Mouse (Mus musculus): ENCODE results near the gene St6gal1. TPM values are rescaled to one million over a fixed set of nuclear protein-coding genes. Genes with fewer than 3 reads are reported as not detected.

St6gal1 gene
- polyA plus RNA-seq, 1 experiment from 2014 or later: 30.6 TPM

DNA sequence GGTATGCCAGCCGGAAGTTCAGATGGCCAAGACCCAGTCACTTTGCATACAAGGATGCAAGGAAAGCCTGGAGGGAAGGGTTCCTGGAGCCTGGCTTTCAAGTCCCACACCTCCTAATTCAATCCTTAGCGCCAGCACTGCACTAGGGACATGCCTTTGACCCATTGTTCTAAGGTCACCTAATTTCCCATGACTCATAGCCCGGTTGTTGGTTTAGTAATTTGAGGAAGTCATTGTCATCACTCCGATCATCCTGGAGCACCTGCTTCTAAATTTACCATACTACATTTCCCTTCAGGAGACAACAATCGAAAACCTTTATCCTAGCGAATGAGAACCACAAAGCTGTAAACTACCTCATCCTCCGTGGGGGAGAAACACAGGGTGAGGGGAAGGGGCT lies 10.2 kb upstream of the St6gal1 start:
- no peaks in the 10 kb centered on the region for H3K27me3 ChIP-seq (ENCODE audit: control insufficient read depth, insufficient read depth, low read length)
- no peak overlapping the region for H3K9ac ChIP-seq (replicated peaks; ENCODE audit: low read length)
- WGBS: 88% methylated on average over 7 of the region's 7 CpGs
- H3K36me3 ChIP-seq (ENCODE audit: control insufficient read depth, insufficient read depth, low read length): no peaks in the 10 kb centered on the region
- no peaks in the 10 kb centered on the region for H3K4me1 ChIP-seq (ENCODE audit: control insufficient read depth, insufficient read depth, low read length)
- H3K4me3 ChIP-seq (replicated peaks; ENCODE audit: low read depth, low read length): no peak overlapping the region
- no peak for ATAC-seq (ENCODE audit: low FRiP score, low TSS enrichment)
- no peaks in the 10 kb centered on the region for H3K9me3 ChIP-seq (ENCODE audit: control insufficient read depth, low read length)
- DNase-seq: no peak
- H3K4me2 ChIP-seq (ENCODE audit: low read length): no peak overlapping the region
- H3K27ac ChIP-seq (replicated peaks; ENCODE audit: low read depth, low read length): no peak overlapping the region

DNA sequence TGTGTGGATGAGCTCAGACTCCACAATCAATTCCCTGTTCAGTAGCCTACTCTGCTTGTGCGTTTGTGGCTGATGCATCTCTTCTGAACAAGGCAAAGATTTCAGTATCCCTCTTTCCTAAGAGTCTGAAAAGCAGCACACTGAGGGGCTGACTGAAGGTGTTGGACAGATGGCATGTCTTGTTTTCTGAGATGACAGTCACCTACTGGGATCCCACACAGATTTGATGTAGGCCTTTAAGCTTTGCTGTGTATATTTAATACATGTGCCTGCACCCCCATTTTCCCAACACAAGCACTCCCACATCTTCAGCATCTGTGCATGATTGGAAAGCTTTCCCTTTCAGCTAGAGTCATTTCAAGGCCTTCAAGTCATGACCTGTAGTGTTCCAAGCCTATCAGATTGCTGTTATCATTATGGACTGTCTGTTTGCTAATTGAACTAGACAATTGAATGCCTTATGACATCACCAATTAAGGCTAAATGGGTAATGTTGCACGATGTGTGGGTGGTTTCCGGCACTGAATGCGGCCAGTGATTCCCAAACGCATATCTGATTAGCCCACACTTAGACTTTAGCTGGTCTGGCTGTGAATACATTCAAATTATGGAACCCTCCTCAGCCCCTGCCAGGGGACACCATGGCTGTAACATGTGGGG lies 9.2 kb upstream of the St6gal1 start:
- Histone ChIP-seq H3K27ac (replicated peaks; ENCODE audit: low read depth, low read length) (no peak overlapping the region), H3K9me3 (ENCODE audit: control insufficient read depth, low read length) (no peaks in the 10 kb centered on the region), H3K4me3 (replicated peaks; ENCODE audit: low read depth, low read length) (no peak overlapping the region), H3K4me1 (ENCODE audit: control insufficient read depth, insufficient read depth, low read length) (no peaks in the 10 kb centered on the region), H3K27me3 (ENCODE audit: control insufficient read depth, insufficient read depth, low read length) (no peaks in the 10 kb centered on the region), H3K4me2 (ENCODE audit: low read length) (no peak overlapping the region), H3K9ac (replicated peaks; ENCODE audit: low read length) (no peak overlapping the region), H3K36me3 (ENCODE audit: control insufficient read depth, insufficient read depth, low read length) (no peaks in the 10 kb centered on the region)
- WGBS: 84% methylated on average over 5 of the region's 5 CpGs
- DNase-seq: no peak
- no peak for ATAC-seq (ENCODE audit: low FRiP score, low TSS enrichment)

DNA sequence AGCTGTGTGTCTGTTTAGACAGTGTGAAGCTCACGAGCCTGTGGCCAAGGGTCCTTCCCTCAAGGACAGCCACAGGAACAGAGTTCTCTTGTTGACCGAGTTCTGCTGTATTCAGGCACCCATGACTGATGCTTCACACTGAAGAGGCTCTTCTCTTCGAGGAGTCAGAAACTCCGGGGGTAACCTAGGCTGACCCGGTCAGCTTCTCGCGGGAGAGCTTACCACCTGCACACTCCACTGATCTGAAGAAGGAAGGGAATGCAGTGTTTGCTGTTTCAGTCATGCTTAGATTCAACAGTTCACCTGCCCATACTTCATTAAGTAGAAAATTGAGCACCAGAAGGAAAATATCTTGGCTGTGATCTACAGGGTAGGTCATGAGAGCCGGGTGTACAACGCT lies 8.2 kb upstream of the St6gal1 start:
- no peaks in the 10 kb centered on the region for H3K36me3 ChIP-seq (ENCODE audit: control insufficient read depth, insufficient read depth, low read length)
- H3K9me3 ChIP-seq (ENCODE audit: control insufficient read depth, low read length): no peaks in the 10 kb centered on the region
- no peak overlapping the region for H3K9ac ChIP-seq (replicated peaks; ENCODE audit: low read length)
- H3K4me1 ChIP-seq (ENCODE audit: control insufficient read depth, insufficient read depth, low read length): no peaks in the 10 kb centered on the region
- ATAC-seq (ENCODE audit: low FRiP score, low TSS enrichment) (no peak), DNase-seq (no peak)
- H3K4me2 ChIP-seq (ENCODE audit: low read length): no peak overlapping the region
- H3K4me3 ChIP-seq (replicated peaks; ENCODE audit: low read depth, low read length): no peak overlapping the region
- WGBS: 78% methylated on average over 9 of the region's 9 CpGs
- H3K27ac ChIP-seq (replicated peaks; ENCODE audit: low read depth, low read length): no peak overlapping the region
- no peaks in the 10 kb centered on the region for H3K27me3 ChIP-seq (ENCODE audit: control insufficient read depth, insufficient read depth, low read length)

DNA sequence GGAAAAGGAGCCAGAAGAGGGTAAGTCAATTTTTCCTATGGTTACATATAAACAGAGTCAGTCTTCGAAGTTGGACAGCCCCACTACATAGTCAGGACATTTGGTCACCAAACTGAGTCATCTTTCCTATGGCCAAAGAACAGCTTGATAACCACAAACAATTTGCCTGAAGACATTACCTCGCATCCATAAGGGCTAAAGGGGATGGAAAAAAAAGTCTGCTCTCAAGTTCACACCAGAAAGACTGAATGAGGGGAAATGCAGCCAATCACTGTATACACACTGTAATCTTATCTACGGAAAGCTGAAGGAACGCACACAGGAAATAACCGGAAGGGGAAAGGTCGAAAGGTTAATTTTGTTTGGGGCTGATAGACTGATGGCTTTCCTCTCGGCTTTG lies 6.2 kb upstream of the St6gal1 start:
- H3K36me3 ChIP-seq (ENCODE audit: control insufficient read depth, insufficient read depth, low read length): no peaks in the 10 kb centered on the region
- no peak overlapping the region for H3K4me3 ChIP-seq (replicated peaks; ENCODE audit: low read depth, low read length)
- no peaks in the 10 kb centered on the region for H3K27me3 ChIP-seq (ENCODE audit: control insufficient read depth, insufficient read depth, low read length)
- no peak for ATAC-seq (ENCODE audit: low FRiP score, low TSS enrichment)
- no peaks in the 10 kb centered on the region for H3K9me3 ChIP-seq (ENCODE audit: control insufficient read depth, low read length)
- H3K27ac ChIP-seq (replicated peaks; ENCODE audit: low read depth, low read length): no peak overlapping the region
- H3K4me2 ChIP-seq (ENCODE audit: low read length): no peak overlapping the region
- H3K9ac ChIP-seq (replicated peaks; ENCODE audit: low read length): no peak overlapping the region
- no peaks in the 10 kb centered on the region for H3K4me1 ChIP-seq (ENCODE audit: control insufficient read depth, insufficient read depth, low read length)
- 83% methylated on average over 7 of the region's 7 CpGs for WGBS
- no peak for DNase-seq

DNA sequence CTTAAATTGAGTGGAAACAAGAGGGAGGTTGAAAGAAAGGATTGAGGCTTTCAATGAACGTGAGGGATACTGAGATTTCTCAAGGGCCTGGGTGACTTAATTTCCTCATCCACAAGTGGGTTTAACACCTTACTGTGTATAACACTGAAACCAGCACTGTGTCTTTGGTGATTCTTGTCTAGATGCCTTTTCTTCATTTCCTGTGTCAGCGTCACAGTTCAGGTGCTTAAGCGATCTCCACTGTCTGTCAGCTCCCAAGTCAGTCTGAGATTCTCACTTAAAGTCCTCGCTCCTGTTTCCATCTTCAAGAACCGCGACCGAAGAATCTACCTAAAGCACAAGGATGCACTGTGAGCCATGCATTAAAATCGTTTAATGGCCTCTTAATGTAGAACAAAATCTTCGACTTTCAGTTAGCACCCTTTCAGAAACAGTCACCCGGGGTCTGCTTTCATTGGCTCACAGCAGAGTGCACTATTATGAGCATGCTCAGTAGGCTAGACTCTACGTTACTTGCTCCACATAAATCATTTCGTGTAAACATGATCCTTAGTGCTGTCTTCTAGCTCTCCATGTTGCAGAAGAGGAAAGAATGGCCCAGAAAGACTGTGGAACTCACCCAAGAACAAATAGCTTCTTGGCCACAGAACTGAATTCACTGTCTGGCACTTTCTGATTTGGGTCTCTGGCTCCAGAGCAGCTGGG lies 1.2 kb upstream of the St6gal1 start:
- H3K9ac ChIP-seq (replicated peaks; ENCODE audit: low read length): no peak overlapping the region

DNA sequence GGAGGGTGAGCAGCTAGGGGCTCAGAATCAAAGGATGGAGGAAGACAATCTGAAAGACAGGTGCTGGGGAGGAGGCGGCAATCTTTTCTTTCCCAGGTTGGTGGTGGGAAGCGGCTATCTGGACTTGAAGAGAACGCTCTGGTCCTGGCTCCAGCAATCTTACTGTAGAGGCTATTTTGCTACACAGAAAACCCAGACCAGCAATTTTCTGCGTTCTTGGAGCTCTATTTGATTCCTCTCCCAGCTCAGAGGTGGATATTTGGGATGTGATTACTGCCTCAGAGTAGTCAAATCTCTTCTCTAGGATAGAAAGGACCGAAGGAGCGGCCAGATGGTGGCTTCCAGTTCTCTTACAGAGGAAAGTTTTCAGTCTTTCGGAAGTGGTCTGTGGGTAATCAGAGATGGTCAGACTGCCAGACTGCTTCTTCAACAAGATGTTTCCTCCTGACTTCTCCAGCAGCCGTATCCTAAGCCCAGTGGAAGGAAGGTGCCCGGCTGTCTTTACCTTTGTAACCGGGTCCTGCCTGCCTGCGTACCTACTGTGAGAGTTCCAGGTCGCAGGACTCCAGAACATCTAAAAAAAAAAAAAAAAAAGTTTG lies 570 bp upstream of the St6gal1 start:
- Histone ChIP-seq H3K27ac (replicated peaks; ENCODE audit: low read depth, low read length) (peak overlapping the region; percentile 16; the same call in 1 of the 2 replicates), H3K4me1 (ENCODE audit: control insufficient read depth, insufficient read depth, low read length) (peaks cover 27% of the 10 kb centered on the region), H3K4me2 (ENCODE audit: low read length) (peak overlapping the region; percentile 89), H3K27me3 (ENCODE audit: control insufficient read depth, insufficient read depth, low read length) (no peaks in the 10 kb centered on the region), H3K9ac (replicated peaks; ENCODE audit: low read length) (peak overlapping the region; percentile 83), H3K9me3 (ENCODE audit: control insufficient read depth, low read length) (no peaks in the 10 kb centered on the region), H3K36me3 (ENCODE audit: control insufficient read depth, insufficient read depth, low read length) (no peaks in the 10 kb centered on the region), H3K4me3 (replicated peaks; ENCODE audit: low read depth, low read length) (peak overlapping the region; percentile 67)
- no peak for DNase-seq
- no peak for ATAC-seq (ENCODE audit: low FRiP score, low TSS enrichment)
- 39% methylated on average over 12 of the region's 12 CpGs for WGBS

More for the DNA sequence above, 1.2 kb upstream of the St6gal1 start:
- no peak for ATAC-seq (ENCODE audit: low FRiP score, low TSS enrichment)
- Histone ChIP-seq H3K9me3 (ENCODE audit: control insufficient read depth, low read length) (no peaks in the 10 kb centered on the region), H3K4me3 (replicated peaks; ENCODE audit: low read depth, low read length) (no peak overlapping the region), H3K4me1 (ENCODE audit: control insufficient read depth, insufficient read depth, low read length) (peaks cover 23% of the 10 kb centered on the region), H3K4me2 (ENCODE audit: low read length) (peak overlapping the region; percentile 89), H3K36me3 (ENCODE audit: control insufficient read depth, insufficient read depth, low read length) (no peaks in the 10 kb centered on the region), H3K27ac (replicated peaks; ENCODE audit: low read depth, low read length) (peak overlapping the region; percentile 16; the same call in 1 of the 2 replicates), H3K27me3 (ENCODE audit: control insufficient read depth, insufficient read depth, low read length) (no peaks in the 10 kb centered on the region)
- WGBS: 79% methylated on average over 12 of the region's 12 CpGs
- no peak for DNase-seq

DNA sequence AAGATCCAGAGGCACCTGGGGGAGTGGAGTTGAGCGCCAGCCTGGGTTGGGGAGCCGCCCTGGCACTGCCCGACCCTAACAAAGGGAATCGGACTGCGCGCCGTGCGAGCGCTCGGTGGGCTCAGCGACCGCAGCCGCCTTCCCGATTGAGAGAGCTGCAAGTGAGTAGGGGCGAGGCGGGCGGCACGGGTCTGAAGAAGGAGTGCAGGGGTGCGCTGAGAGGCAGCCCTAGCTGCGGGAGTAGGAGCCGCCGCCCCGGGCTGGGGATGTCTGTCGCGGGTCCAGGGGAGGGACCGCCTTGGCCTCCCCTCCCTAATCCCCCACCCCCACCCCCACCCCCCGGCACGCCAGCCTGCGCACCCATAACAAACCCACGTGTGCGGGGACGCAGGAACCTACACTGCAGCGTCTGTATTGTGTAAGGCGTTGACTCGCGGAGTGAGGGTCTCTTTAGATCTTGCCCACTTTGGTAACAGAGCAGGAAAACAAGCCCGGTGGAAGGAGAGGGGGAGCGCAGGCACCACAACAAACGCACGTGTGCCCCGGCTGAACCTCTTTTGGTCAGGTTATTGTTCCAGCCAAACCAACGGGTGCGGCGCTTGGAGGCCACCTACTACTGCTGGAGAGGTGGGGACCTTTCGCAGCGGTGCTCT lies 655 bp downstream of the St6gal1 start:
- peak overlapping the region; percentile 67 for H3K4me3 ChIP-seq (replicated peaks; ENCODE audit: low read depth, low read length)
- peaks cover 27% of the 10 kb centered on the region for H3K4me1 ChIP-seq (ENCODE audit: control insufficient read depth, insufficient read depth, low read length)
- DNase-seq (peak; percentile 85), ATAC-seq (ENCODE audit: low FRiP score, low TSS enrichment) (peak; percentile 82)
- H3K9me3 ChIP-seq (ENCODE audit: control insufficient read depth, low read length): no peaks in the 10 kb centered on the region
- H3K4me2 ChIP-seq (ENCODE audit: low read length): peak overlapping the region; percentile 89
- no peaks in the 10 kb centered on the region for H3K36me3 ChIP-seq (ENCODE audit: control insufficient read depth, insufficient read depth, low read length)
- WGBS: under 1% methylated on average over 46 of the region's 46 CpGs
- H3K9ac ChIP-seq (replicated peaks; ENCODE audit: low read length): peak overlapping the region; percentile 83
- peak overlapping the region; percentile 90 for H3K27ac ChIP-seq (replicated peaks; ENCODE audit: low read depth, low read length)
- H3K27me3 ChIP-seq (ENCODE audit: control insufficient read depth, insufficient read depth, low read length): no peaks in the 10 kb centered on the region

DNA sequence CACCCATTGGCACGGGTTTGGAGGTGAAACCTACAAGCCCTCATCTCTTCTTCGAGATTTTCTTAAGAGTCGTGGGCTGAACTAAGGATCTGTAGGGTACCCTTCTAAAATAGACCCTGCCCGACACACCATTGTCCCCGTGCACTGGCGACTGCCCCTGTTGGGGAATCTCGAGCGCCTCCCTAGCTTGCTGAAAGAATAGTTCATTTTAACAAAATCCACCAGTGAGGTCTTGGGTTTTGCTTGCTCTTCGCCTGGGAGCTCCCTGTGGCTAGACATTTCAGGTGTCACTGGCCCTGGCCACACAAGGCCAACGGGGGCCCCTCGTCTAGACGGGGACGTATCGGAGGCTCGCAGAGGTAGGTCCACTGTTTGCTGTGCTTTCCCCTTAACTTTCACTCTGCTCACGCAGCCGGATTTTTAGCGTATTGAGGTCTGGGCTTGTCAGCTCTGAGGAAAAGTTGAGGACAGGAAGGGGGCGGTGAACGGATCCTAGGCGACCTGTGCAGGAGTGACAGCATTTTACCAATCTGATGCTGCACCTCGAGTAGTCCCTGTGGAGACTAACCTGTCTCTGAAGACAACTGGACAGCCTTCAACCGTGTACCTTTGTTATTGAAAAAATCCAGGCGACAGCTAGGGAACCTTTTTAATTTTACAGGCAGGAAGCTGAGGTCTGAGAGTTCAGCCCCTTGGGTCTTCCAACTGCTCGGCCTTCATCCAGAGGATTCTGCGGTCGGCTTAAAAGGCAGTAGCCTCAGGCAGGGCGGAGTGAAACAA lies 1.5 kb downstream of the St6gal1 start:
- no peaks in the 10 kb centered on the region for H3K36me3 ChIP-seq (ENCODE audit: control insufficient read depth, insufficient read depth, low read length)
- H3K27ac ChIP-seq (replicated peaks; ENCODE audit: low read depth, low read length): peak overlapping the region; percentile 90
- peak overlapping the region; percentile 67 for H3K4me3 ChIP-seq (replicated peaks; ENCODE audit: low read depth, low read length)
- peak; percentile 76 for DNase-seq
- no peaks in the 10 kb centered on the region for H3K27me3 ChIP-seq (ENCODE audit: control insufficient read depth, insufficient read depth, low read length)
- H3K9me3 ChIP-seq (ENCODE audit: control insufficient read depth, low read length): no peaks in the 10 kb centered on the region
- WGBS: under 1% methylated on average over 28 of the region's 28 CpGs
- H3K4me1 ChIP-seq (ENCODE audit: control insufficient read depth, insufficient read depth, low read length): peaks cover 27% of the 10 kb centered on the region
- H3K9ac ChIP-seq (replicated peaks; ENCODE audit: low read length): peak overlapping the region; percentile 83
- peak overlapping the region; percentile 89 for H3K4me2 ChIP-seq (ENCODE audit: low read length)
- peak; percentile 32 for ATAC-seq (ENCODE audit: low FRiP score, low TSS enrichment)

All from midbrain, embryonic 14.5 days (tissue).